Mouse (Mus musculus): ENCODE results near the gene Tmem245.

DNA sequence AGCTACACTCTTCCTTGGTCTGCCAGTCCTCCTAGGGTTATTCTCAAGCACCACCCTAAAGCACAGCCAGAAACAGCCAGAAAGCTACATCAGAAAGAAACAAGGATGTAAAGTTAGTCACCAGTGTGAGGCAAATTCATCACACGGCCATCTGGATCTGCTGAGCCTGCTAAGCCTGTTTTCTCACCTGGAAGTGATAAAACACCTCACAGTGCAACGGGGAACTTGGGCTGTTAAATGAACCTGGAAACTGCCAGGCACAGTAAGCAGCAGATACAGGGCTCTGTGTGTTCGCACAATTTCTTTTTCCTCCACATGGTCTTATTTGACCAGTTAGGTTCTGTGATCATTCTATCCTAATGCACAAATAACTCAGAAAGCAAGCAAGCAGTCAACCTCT lies 37.7 kb downstream of the Tmem245 start:
- TF ChIP-seq CTCF (IDR thresholded peaks at IDR 0.05; ENCODE audit: low read depth, low read length) (no peak), POLR2A (IDR thresholded peaks at IDR 0.05; ENCODE audit: extremely low read depth, insufficient read depth, low read length) (no peak)

All from liver, adult 2 months (tissue).